Mouse (Mus musculus): ENCODE measurements around the gene Slc39a11.

DNA sequence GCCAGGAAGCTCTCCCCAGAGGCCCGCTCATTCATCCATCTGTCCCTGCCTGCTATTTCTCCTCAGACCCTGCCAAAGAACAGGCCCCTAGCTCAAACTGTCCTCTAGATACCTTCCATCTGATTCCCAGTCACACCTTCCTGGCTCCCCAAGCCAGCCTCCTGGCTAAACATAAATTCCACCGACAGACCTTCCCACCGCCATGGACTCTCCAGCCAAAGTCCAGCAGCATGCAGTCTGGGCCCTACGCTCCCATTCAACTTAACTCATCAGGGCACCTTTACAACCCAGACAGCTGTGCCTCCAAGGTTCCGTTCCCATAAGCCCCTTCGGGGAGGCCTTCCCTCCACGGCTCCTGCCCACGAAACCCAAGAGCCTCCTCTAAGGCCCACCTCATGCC is 87.6 kb downstream of the Slc39a11 start:
- TF ChIP-seq CTCF (IDR thresholded peaks at IDR 0.05; ENCODE audit: insufficient read depth, low read length) (no peak), POLR2A (IDR thresholded peaks at IDR 0.05; ENCODE audit: borderline replicate concordance, extremely low read depth, low read depth, low read length) (no peak)
